Mouse (Mus musculus): ENCODE data around the gene Kndc1.

GRCm38 (mm10) chr7:139909469-139909868 is 15.0 kb downstream of the Kndc1 start:
- no peak for TF ChIP-seq CTCF (IDR thresholded peaks at IDR 0.05; ENCODE audit: insufficient read depth, low read length)
- no peak for TF ChIP-seq POLR2A (IDR thresholded peaks at IDR 0.05; ENCODE audit: borderline replicate concordance, extremely low read depth, low read depth, low read length)
